Mouse (Mus musculus) forebrain, embryonic 10.5 days (tissue): ENCODE measurements at regions not wholly inside any gene's neighbourhood (a gene's known extent, or its start where the extent isn't known, plus 50 kb on each side); places are given as distances from the start of the nearest gene placed in this dataset.

Source experiments
- DNase-seq: peaks from one replicate; pipeline ENCODE4 v3.0.0-alpha.2; 2017; ENCODE audit warnings: low spot score; ENCODE audit errors: extremely low spot score
- H3K27ac ChIP-seq: fragments of 300-500 bp; sonication (generic); 2 replicates; pipeline ENCODE4 v1.5.1; 2016; ENCODE audit warnings: mild to moderate bottlenecking
- H3K27me3 ChIP-seq: fragments of 300-500 bp; sonication (generic); 2 replicates; pipeline ENCODE4 v1.6.1; 2016; ENCODE audit warnings: mild to moderate bottlenecking; ENCODE audit not compliant: poor library complexity, severe bottlenecking
- H3K36me3 ChIP-seq: fragments of 300-500 bp; sonication (generic); replicated peaks from 2 replicates; pipeline ENCODE4 v1.6.1; 2016; ENCODE audit warnings: mild to moderate bottlenecking, moderate library complexity
- H3K4me1 ChIP-seq: fragments of 300-500 bp; sonication (generic); 2 replicates; pipeline ENCODE4 v1.6.1; 2016
- H3K4me3 ChIP-seq: fragments of 300-500 bp; sonication (generic); 2 replicates; pipeline ENCODE4 v1.5.1; 2016; ENCODE audit warnings: mild to moderate bottlenecking, moderate library complexity
- H3K9me3 ChIP-seq: fragments of 300-500 bp; sonication (generic); 2 replicates; pipeline ENCODE4 v1.6.1; 2016; ENCODE audit warnings: mild to moderate bottlenecking, moderate library complexity
- WGBS: fragments of 180-500 bp; shearing (Covaris S2); methylation state at CpG from one replicate; pipeline ENCODE4 v1.1.7; 2016; 5-methylcytosine and 5-hydroxymethylcytosine counted together

GRCm38 (mm10) chr4:64538009-64538408 is 491.2 kb upstream of the Tnc start:
- Histone ChIP-seq H3K9me3 (no peaks in the 10 kb centered on the region), H3K4me3 (no peak overlapping the region), H3K27ac (no peak overlapping the region), H3K27me3 (no peaks in the 10 kb centered on the region), H3K36me3 (no peaks in the 10 kb centered on the region), H3K4me1 (peaks cover 11% of the 10 kb centered on the region)
- DNase-seq, result no peak
- WGBS, result 94% methylated on average over 4 of the region's 4 CpGs

GRCm38 (mm10) chr4:64544576-64545185 is 497.9 kb upstream of the Tnc start:
- no peak for DNase-seq
- WGBS, result 84% methylated on average over 4 of the region's 4 CpGs
- no peaks in the 10 kb centered on the region for H3K27me3 ChIP-seq

DNA sequence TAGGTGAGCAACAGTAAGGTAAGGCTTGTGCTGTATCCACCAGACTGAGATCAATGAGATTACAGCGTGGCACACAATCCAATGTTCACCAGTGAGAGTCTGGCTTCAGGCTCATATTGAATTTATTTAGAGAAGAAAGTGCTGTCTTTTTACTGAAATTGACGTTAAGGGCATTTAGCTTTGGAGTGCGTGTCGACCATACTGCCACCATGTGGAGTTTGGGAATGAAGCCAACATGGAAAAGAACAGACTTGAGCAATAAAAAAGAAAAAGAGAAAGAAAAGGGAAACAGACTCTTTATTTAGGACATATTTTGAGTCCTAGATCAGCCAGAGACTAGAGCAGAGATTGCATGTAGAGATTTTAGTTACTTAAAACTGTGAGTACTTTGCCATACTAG is 499.6 kb upstream of the Tnc start:
- H3K4me3 ChIP-seq, result no peak overlapping the region
- no peak overlapping the region for H3K27ac ChIP-seq
- no peaks in the 10 kb centered on the region for H3K9me3 ChIP-seq
- H3K27me3 ChIP-seq, result no peaks in the 10 kb centered on the region
- 83% methylated on average over 4 of the region's 4 CpGs for WGBS
- H3K4me1 ChIP-seq, result no peaks in the 10 kb centered on the region
- DNase-seq, result no peak
- H3K36me3 ChIP-seq, result no peaks in the 10 kb centered on the region

More at GRCm38 (mm10) chr4:64544576-64545185, 497.9 kb upstream of the Tnc start:
- H3K4me3 ChIP-seq, result no peak overlapping the region
- H3K9me3 ChIP-seq, result no peaks in the 10 kb centered on the region
- no peaks in the 10 kb centered on the region for H3K36me3 ChIP-seq
- H3K4me1 ChIP-seq, result no peaks in the 10 kb centered on the region
- no peak overlapping the region for H3K27ac ChIP-seq

- no peak for DNase-seq
- H3K27ac ChIP-seq, result no peak overlapping the region
- no peaks in the 10 kb centered on the region for H3K9me3 ChIP-seq
- 90% methylated on average over 1 of the region's 1 CpGs for WGBS
- no peaks in the 10 kb centered on the region for H3K36me3 ChIP-seq
- H3K4me3 ChIP-seq, result no peak overlapping the region
- H3K4me1 ChIP-seq, result peaks cover 1% of the 10 kb centered on the region
- H3K27me3 ChIP-seq, result no peaks in the 10 kb centered on the region
Observed at GRCm38 (mm10) chr4:64562511-64562910, 515.7 kb upstream of the Tnc start.

- no peaks in the 10 kb centered on the region for H3K27me3 ChIP-seq
- no peak for DNase-seq
- H3K4me1 ChIP-seq, result no peaks in the 10 kb centered on the region
- H3K4me3 ChIP-seq, result no peak overlapping the region
- H3K9me3 ChIP-seq, result no peaks in the 10 kb centered on the region
- no peak overlapping the region for H3K27ac ChIP-seq
- H3K36me3 ChIP-seq, result no peaks in the 10 kb centered on the region
- WGBS, result 89% methylated on average over 3 of the region's 3 CpGs
Observed at GRCm38 (mm10) chr4:64563996-64564395, 517.2 kb upstream of the Tnc start.

- no peaks in the 10 kb centered on the region for H3K9me3 ChIP-seq
- WGBS, result 17% methylated on average over 1 of the region's 1 CpGs
- DNase-seq, result peak; percentile 33
- no peak overlapping the region for H3K27ac ChIP-seq
- H3K4me3 ChIP-seq, result no peak overlapping the region
- peaks cover 12% of the 10 kb centered on the region for H3K4me1 ChIP-seq
- H3K27me3 ChIP-seq, result no peaks in the 10 kb centered on the region
- H3K36me3 ChIP-seq, result no peaks in the 10 kb centered on the region
Observed at GRCm38 (mm10) chr4:64570666-64571065, 523.9 kb upstream of the Tnc start.

- no peaks in the 10 kb centered on the region for H3K9me3 ChIP-seq
Observed at GRCm38 (mm10) chr4:64575901-64576300, 529.1 kb upstream of the Tnc start.

GRCm38 (mm10) chr4:64595014-64595599 is 528.9 kb upstream of the Pappa start:
- 81% methylated on average over 8 of the region's 8 CpGs for WGBS
- no peak overlapping the region for H3K4me3 ChIP-seq
- H3K27me3 ChIP-seq, result no peaks in the 10 kb centered on the region
- H3K9me3 ChIP-seq, result no peaks in the 10 kb centered on the region
- no peaks in the 10 kb centered on the region for H3K36me3 ChIP-seq
- no peak overlapping the region for H3K27ac ChIP-seq
- no peaks in the 10 kb centered on the region for H3K4me1 ChIP-seq
- no peak for DNase-seq

More at GRCm38 (mm10) chr4:64575901-64576300, 529.1 kb upstream of the Tnc start:
- no peak for DNase-seq
- no peak overlapping the region for H3K4me3 ChIP-seq
- no peaks in the 10 kb centered on the region for H3K36me3 ChIP-seq
- peaks cover 3% of the 10 kb centered on the region for H3K4me1 ChIP-seq
- no peak overlapping the region for H3K27ac ChIP-seq
- no peaks in the 10 kb centered on the region for H3K27me3 ChIP-seq
- 53% methylated on average over 1 of the region's 1 CpGs for WGBS

DNA sequence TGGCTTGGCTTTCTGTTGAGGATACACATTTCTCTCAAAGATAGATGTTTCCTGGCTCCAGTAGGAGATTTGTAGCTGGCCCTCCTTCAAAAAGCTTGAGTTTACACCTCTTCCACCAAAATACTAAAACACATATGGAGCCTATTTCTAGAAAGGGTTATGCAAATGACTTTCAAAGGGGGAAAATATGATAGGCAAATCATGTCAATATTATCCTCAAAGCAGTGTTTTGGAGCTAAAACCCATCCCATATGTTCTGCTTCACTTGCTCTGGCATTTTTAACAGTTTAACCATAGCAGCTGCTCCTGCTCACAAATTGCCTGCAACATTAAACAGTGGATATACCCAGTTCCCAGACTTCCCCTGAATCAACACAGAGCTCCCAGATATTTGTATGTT is 525.5 kb upstream of the Pappa start:
- no peaks in the 10 kb centered on the region for H3K9me3 ChIP-seq
- no peak for DNase-seq
- no peaks in the 10 kb centered on the region for H3K36me3 ChIP-seq
- no peaks in the 10 kb centered on the region for H3K27me3 ChIP-seq
- no peak overlapping the region for H3K27ac ChIP-seq
- H3K4me1 ChIP-seq, result no peaks in the 10 kb centered on the region
- H3K4me3 ChIP-seq, result no peak overlapping the region

GRCm38 (mm10) chr4:64599222-64599621 is 524.8 kb upstream of the Pappa start:
- Histone ChIP-seq H3K4me3 (no peak overlapping the region), H3K9me3 (no peaks in the 10 kb centered on the region), H3K36me3 (no peaks in the 10 kb centered on the region), H3K27me3 (no peaks in the 10 kb centered on the region), H3K4me1 (no peaks in the 10 kb centered on the region), H3K27ac (no peak overlapping the region)
- DNase-seq, result no peak
- WGBS, result 92% methylated on average over 4 of the region's 4 CpGs

DNA sequence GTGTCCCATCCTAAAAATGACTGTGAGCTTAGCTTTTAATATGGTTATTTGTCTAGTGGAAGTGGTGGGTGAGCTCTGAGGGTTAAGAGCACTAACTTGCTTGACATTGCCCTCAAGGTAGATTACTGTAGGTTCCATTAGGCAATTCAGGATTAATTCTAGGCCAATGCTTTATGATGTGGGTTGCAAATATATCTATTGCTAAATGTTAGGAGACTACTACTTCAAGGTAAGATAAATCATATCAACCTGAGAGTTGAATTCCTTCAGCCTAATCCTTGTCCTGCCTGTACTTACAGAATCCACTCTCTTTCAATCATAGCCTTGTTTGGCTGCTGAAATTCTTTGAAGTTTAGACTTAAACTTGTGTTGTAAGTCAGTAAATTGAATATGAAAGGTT is 501.2 kb upstream of the Pappa start:
- H3K9me3 ChIP-seq, result no peaks in the 10 kb centered on the region
- H3K27me3 ChIP-seq, result no peaks in the 10 kb centered on the region
- no peak for DNase-seq
- H3K36me3 ChIP-seq, result no peaks in the 10 kb centered on the region
- H3K4me1 ChIP-seq, result no peaks in the 10 kb centered on the region
- no peak overlapping the region for H3K27ac ChIP-seq
- H3K4me3 ChIP-seq, result no peak overlapping the region

- 61% methylated on average over 1 of the region's 1 CpGs for WGBS
Observed at GRCm38 (mm10) chr4:64632189-64632588, 491.8 kb upstream of the Pappa start.

GRCm38 (mm10) chr4:64635256-64635962 is 488.6 kb upstream of the Pappa start:
- Histone ChIP-seq H3K27me3 (no peaks in the 10 kb centered on the region), H3K27ac (no peak overlapping the region), H3K4me3 (no peak overlapping the region), H3K36me3 (no peaks in the 10 kb centered on the region), H3K4me1 (no peaks in the 10 kb centered on the region), H3K9me3 (no peaks in the 10 kb centered on the region)
- no peak for DNase-seq
- 91% methylated on average over 2 of the region's 2 CpGs for WGBS

More at GRCm38 (mm10) chr4:64632189-64632588, 491.8 kb upstream of the Pappa start:
- H3K4me3 ChIP-seq, result no peak overlapping the region
- no peaks in the 10 kb centered on the region for H3K27me3 ChIP-seq
- no peak for DNase-seq
- no peaks in the 10 kb centered on the region for H3K36me3 ChIP-seq
- no peaks in the 10 kb centered on the region for H3K9me3 ChIP-seq
- no peaks in the 10 kb centered on the region for H3K4me1 ChIP-seq
- H3K27ac ChIP-seq, result no peak overlapping the region
